Mouse (Mus musculus) forebrain, postnatal 0 days (tissue): ENCODE results near the gene Osbpl3. TPM values are rescaled to one million over a fixed set of nuclear protein-coding genes. Genes with fewer than 3 reads are reported as not detected.
"Not testable (repeated sequence)": the region's sequence is repeated elsewhere in the genome, so short reads cannot be mapped to it uniquely, and the experiment has no call there.

Experiments used
- ATAC-seq: fragments of 200-750 bp; cut with Nextera tagmentation; 2 replicates; pipeline ENCODE4 v1.8.0; 2017; ENCODE audit warnings: mild to moderate bottlenecking, moderate library complexity
- DNase-seq: peaks from one replicate; pipeline ENCODE4 v3.0.0-alpha.2; 2015
- H3K27ac ChIP-seq: fragments of 300-500 bp; sonication (generic); 2 replicates; pipeline ENCODE4 v1.5.1; 2014; ENCODE audit warnings: low read depth, mild to moderate bottlenecking, antibody characterized with exemption, low read length, moderate library complexity, mixed read lengths
- H3K27me3 ChIP-seq: fragments of 300-500 bp; sonication (generic); 2 replicates; pipeline ENCODE4 v1.6.1; 2014; ENCODE audit warnings: mild to moderate bottlenecking, low read length, mixed read lengths; ENCODE audit not compliant: insufficient read depth
- H3K36me3 ChIP-seq: fragments of 300-500 bp; sonication (generic); 2 replicates; pipeline ENCODE4 v1.6.1; 2014; ENCODE audit warnings: mild to moderate bottlenecking, moderate library complexity; ENCODE audit not compliant: insufficient read depth
- H3K4me1 ChIP-seq: fragments of 300-500 bp; sonication (generic); 2 replicates; pipeline ENCODE4 v1.6.1; 2014; ENCODE audit warnings: antibody characterized with exemption; ENCODE audit not compliant: insufficient read depth
- H3K4me2 ChIP-seq: fragments of 300-500 bp; sonication (generic); 2 replicates; pipeline ENCODE4 v1.6.1; 2014; ENCODE audit warnings: low read depth, mild to moderate bottlenecking, moderate library complexity
- H3K4me3 ChIP-seq: fragments of 300-500 bp; sonication (generic); 2 replicates; pipeline ENCODE4 v1.5.1; 2014; ENCODE audit warnings: low read depth, low read length, mixed read lengths
- H3K9ac ChIP-seq: fragments of 300-500 bp; sonication (generic); 2 replicates; pipeline ENCODE4 v1.6.1; 2014; ENCODE audit warnings: mild to moderate bottlenecking
- H3K9me3 ChIP-seq: fragments of 300-500 bp; sonication (generic); 2 replicates; pipeline ENCODE4 v1.6.1; 2016; ENCODE audit warnings: low read length
- CTCF ChIP-seq: sonication (generic); IDR thresholded peaks from 2 replicates; pipeline ENCODE4 v1.5.1; 2016; ENCODE audit warnings: antibody characterized with exemption, control low read depth, low read depth
- WGBS: fragments of 180-500 bp; shearing (Covaris S2); extraction: QIAGEN DNeasy Blood & Tissue Kit; methylation state at CpG from one replicate; pipeline ENCODE4 v1.1.7; 2014; 5-methylcytosine and 5-hydroxymethylcytosine counted together
- polyA plus RNA-seq: library from polyadenylated mRNA; unstranded; fragments of >200 nt; fragmentation: Nextera tagmentation; extraction: Ambion mirVana; gene quantifications from 2 replicates; pipeline ENCODE4 v1.2.1, GENCODE M21; 2015
- total RNA-seq: library from RNA; depleted of rRNA; stranded (reverse); fragments of >200 nt; gene quantifications from 2 replicates; pipeline ENCODE4 v1.2.3, GENCODE M21; 2014

Gene Osbpl3
- total and polyA plus RNA-seq, 2 experiments from 2014 or later, result 5.6 to 9.5 TPM

- no peak overlapping the region for H3K9ac ChIP-seq
- no peak overlapping the region for H3K4me2 ChIP-seq
- H3K27ac ChIP-seq, result no peak overlapping the region
- H3K36me3 ChIP-seq, result no peaks in the 10 kb centered on the region
- DNase-seq (no peak), ATAC-seq (no peak)
- WGBS, result 51% methylated on average over 6 of the region's 6 CpGs
- TF ChIP-seq CTCF, result no peak
- 0 out of 2 replicates have a peak, but pooled peaks cover 3% of the 10 kb centered on the region for H3K4me1 ChIP-seq
- H3K27me3 ChIP-seq, result no peaks in the 10 kb centered on the region
- no peak overlapping the region for H3K4me3 ChIP-seq
- no peaks in the 10 kb centered on the region for H3K9me3 ChIP-seq
Observed at GRCm38 (mm10) chr6:50453651-50454050, 2.4 kb downstream of the Osbpl3 start.

DNA sequence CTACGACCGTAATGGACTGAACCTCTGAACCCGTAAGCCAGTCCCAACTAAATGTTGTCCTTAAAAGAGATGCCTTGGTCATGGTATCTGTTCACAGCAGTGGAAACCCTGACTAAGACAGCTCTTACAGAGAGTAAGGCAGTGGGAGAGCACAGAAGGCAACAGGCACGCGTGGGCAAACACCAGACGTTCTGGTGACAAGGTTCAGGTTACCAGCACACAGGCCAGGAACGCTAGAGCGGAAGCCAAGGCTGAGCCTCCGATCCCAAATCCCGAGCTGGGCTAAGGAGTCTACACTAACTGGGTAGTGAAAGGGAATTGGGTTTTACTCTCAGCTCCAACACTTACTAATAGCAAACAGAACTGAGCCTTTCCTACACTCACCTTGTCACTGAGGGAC lies 3.8 kb downstream of the Osbpl3 start:
- Histone ChIP-seq H3K4me2 (no peak overlapping the region), H3K4me1 (0 out of 2 replicates have a peak, but pooled peaks cover 3% of the 10 kb centered on the region), H3K27ac (no peak overlapping the region), H3K4me3 (no peak overlapping the region), H3K9me3 (no peaks in the 10 kb centered on the region), H3K36me3 (no peaks in the 10 kb centered on the region), H3K9ac (no peak overlapping the region), H3K27me3 (no peaks in the 10 kb centered on the region)
- ATAC-seq (no peak), DNase-seq (no peak)
- WGBS, result 94% methylated on average over 10 of the region's 10 CpGs
- TF ChIP-seq CTCF, result no peak

GRCm38 (mm10) chr6:50445616-50446015 lies 10.4 kb downstream of the Osbpl3 start:
- TF ChIP-seq CTCF, result no peak
- WGBS, result 6% methylated on average over 2 of the region's 2 CpGs
- no peak overlapping the region for H3K27ac ChIP-seq

DNA sequence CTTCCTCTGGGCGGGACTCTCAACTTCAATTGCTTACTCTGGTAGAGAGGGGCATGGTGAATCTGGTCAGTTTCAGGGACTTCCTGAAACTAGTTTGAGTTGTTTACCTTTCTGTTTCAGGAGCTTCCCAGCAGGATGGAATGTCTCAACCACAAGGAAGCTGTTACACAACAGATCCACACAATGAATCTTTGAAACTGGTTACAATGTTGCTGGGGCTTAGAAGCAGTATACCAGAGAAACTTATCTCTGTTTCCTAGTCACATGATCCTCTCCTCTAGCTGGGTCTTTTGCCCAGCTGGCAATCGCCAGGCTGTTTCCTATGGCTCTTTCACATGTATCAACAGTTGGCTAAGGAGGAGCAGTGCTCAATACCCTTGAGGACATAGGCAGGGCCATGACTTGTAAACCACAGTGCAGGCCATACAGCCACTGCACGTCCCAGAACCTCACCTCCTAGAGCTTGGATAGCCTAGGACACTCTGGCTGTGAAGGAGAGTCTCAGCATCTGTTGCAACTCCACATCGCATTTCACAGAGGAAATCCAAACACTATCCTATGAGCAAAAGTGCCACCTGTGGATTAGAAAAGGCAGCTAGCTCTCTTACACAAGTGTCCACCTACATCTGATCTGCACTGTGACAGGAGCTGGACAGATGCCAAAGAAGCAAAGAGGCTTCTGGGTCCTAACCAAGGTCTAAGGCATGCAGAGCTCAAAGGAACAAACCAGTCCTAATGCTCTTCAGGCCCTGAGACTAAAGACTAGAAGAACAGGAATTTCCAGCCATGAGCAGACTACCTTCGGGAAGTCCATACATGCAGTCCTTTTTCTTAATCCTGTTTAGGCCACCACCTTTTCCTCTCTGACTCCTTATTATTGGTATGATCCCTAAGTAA lies 14.8 kb downstream of the Osbpl3 start:
- DNase-seq, result no peak
- no peak overlapping the region for H3K27ac ChIP-seq
- H3K4me2 ChIP-seq, result no peak overlapping the region
- 93% methylated on average over 5 of the region's 5 CpGs for WGBS
- TF ChIP-seq CTCF, result no peak
- no peaks in the 10 kb centered on the region for H3K4me1 ChIP-seq
- no peak for ATAC-seq
- H3K4me3 ChIP-seq, result no peak overlapping the region
- no peak overlapping the region for H3K9ac ChIP-seq
- H3K27me3 ChIP-seq, result no peaks in the 10 kb centered on the region
- H3K9me3 ChIP-seq, result no peaks in the 10 kb centered on the region
- H3K36me3 ChIP-seq, result no peaks in the 10 kb centered on the region

More at GRCm38 (mm10) chr6:50445616-50446015, 10.4 kb downstream of the Osbpl3 start:
- ATAC-seq (no peak), DNase-seq (no peak)
- Histone ChIP-seq H3K36me3 (no peaks in the 10 kb centered on the region), H3K4me1 (no peaks in the 10 kb centered on the region), H3K4me3 (no peak overlapping the region), H3K4me2 (no peak overlapping the region), H3K27me3 (no peaks in the 10 kb centered on the region), H3K9me3 (no peaks in the 10 kb centered on the region), H3K9ac (no peak overlapping the region)

DNA sequence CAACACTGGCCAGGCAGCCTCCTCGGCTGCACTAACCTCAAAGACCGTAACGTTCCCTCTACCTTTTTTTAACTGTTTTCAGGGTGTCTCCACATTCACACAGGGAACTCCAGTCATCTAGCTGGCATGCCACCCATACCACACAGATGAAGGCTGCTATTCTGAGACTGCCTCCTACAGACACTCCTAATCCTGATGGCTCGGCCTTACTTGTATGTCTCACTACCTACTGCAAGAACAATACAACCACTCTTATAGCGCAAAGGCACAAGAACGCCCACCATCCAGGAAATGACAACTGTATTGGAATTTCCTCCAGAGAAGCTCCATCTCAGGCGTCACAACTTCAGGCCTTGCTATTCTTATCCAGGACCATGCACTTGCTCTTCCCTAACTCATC lies 15.8 kb downstream of the Osbpl3 start:
- no peaks in the 10 kb centered on the region for H3K9me3 ChIP-seq
- H3K27me3 ChIP-seq, result no peaks in the 10 kb centered on the region
- H3K9ac ChIP-seq, result no peak overlapping the region
- H3K4me1 ChIP-seq, result no peaks in the 10 kb centered on the region
- ATAC-seq, result no peak
- H3K4me3 ChIP-seq, result no peak overlapping the region
- DNase-seq, result no peak
- H3K36me3 ChIP-seq, result no peaks in the 10 kb centered on the region
- no peak overlapping the region for H3K4me2 ChIP-seq
- 94% methylated on average over 7 of the region's 7 CpGs for WGBS
- no peak for TF ChIP-seq CTCF
- no peak overlapping the region for H3K27ac ChIP-seq

DNA sequence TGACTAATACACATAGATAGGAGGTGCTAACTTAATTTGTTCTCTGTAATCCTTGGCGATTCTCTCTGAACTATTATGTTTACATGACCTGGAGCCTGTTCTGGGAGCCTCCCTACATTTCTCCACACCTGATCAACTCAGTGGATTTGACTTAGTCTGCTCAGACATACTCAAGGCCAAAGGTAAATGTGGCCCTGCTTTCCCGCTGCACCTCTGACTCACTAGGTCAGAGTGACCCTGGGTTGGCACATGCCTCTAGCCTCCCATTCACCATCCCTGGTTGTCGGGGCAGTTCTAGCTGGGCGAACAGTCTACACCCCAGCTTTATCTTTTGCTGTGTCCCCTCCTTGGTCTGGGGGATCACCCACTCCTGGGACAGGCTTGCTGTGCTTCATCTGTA lies 17.1 kb downstream of the Osbpl3 start:
- H3K4me1 ChIP-seq, result not testable (repeated sequence)
- 92% methylated on average over 4 of the region's 4 CpGs for WGBS

GRCm38 (mm10) chr6:50437815-50438214 lies 18.2 kb downstream of the Osbpl3 start:
- ATAC-seq (no peak), DNase-seq (no peak)
- no peak overlapping the region for H3K4me2 ChIP-seq
- H3K9me3 ChIP-seq, result no peaks in the 10 kb centered on the region
- H3K36me3 ChIP-seq, result no peaks in the 10 kb centered on the region
- H3K9ac ChIP-seq, result no peak overlapping the region
- no peaks in the 10 kb centered on the region for H3K27me3 ChIP-seq
- WGBS, result 97% methylated on average over 2 of the region's 2 CpGs
- H3K4me3 ChIP-seq, result no peak overlapping the region
- H3K4me1 ChIP-seq, result no peaks in the 10 kb centered on the region
- TF ChIP-seq CTCF, result no peak
- no peak overlapping the region for H3K27ac ChIP-seq

More for the DNA sequence above, 17.1 kb downstream of the Osbpl3 start:
- not testable (repeated sequence) for H3K4me3 ChIP-seq, H3K9ac ChIP-seq, H3K36me3 ChIP-seq, H3K9me3 ChIP-seq, H3K27me3 ChIP-seq, H3K27ac ChIP-seq, DNase-seq, H3K4me2 ChIP-seq, ATAC-seq
